Mouse (Mus musculus) ovary, adult 18-20 months (tissue): ENCODE measurements around the gene Elmo3.
"Not testable (repeated sequence)": the region's sequence is repeated elsewhere in the genome, so short reads cannot be mapped to it uniquely, and the experiment has no call there.

ENCODE experiments used
- DNase-seq: peaks from one replicate; pipeline ENCODE4 v3.0.0; 2022; ENCODE audit warnings: low spot score, mixed read lengths

Gene Elmo3

DNA sequence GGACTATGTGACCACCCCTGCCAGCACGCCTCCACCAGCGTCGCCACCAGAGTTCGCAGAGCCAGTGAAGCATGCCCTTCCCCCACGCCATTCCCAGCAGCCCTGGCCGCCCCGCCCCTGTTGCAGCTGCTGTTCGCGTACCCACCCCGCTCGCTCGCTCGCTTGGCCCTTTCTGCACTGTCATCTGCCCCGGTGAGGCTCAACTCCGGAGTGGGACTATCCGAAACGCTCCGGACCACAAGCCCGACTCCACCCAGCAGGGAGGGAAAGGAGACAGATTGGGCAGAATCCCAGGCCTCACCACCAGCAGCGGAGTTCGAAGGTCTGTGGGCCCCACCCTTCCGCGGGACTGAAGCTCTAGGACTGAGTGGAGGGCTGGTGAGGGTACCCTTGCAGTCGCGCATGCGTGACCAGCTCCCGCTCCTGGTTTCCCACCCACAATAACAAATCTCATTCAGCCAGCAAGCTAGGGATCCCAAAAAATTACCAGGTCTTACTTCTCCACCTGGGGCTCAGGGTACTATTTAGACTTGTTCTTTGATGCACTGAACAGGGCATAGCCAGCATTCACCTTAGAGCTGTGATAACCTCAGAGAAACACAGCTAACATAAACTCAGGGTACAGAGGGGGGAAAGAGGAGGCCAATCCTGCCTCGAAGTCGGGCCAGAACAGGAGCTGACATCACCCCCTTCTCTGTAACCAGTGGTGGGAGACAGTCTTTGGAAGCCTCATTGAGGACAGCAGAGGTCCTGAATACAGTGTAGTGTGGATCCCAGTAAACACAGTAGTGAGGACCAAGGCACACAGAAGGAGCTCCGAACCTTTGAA is 28.9 kb upstream of the Elmo3 start:
- DNase-seq, result no peak

GRCm38 (mm10) chr8:105278911-105279334 is 26.5 kb upstream of the Elmo3 start:
- peak; percentile 81 for DNase-seq

- no peak for DNase-seq
Observed at GRCm38 (mm10) chr8:105280567-105280966, 24.8 kb upstream of the Elmo3 start.

- DNase-seq, result no peak
Observed at GRCm38 (mm10) chr8:105281821-105282220, 23.6 kb upstream of the Elmo3 start.

DNA sequence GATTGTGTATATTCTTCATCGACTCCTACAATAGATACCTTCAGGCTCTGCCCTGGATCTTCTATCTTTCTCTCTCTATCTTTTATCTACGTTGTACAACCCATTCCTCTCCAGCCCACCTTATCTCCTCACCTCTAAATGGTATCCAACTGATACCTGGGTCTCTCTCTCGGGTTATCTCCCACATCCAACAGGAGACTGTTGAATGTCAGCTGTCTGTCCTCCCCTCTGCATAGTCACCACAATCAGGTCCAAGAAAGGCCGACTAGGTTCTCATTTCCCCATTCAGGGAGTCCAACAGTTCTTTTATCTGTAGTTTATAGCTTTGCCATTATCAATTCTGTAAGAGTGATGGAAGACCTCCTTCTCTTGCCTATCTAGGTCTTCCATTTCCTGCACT is 23.2 kb upstream of the Elmo3 start:
- no peak for DNase-seq

DNA sequence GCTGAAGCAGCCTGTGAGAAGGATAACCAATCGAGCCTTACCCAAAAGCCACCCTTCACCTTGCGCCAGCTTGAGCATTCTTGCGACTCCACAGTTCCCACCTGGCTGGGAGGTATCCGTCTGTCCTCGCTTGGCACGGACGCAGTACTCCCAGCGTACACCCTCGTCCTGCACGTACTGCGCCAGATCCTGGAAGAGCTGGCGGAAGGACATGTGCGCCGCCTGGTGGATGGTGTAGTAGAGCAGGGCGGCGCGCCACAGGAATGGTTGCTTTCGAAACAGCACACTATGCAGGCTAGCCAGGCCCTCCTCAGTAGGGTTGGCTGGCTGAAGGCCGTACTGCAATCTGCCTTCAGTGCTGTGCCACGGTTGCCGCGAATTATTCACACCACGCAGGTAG is 22.3 kb upstream of the Elmo3 start:
- no peak for DNase-seq

DNA sequence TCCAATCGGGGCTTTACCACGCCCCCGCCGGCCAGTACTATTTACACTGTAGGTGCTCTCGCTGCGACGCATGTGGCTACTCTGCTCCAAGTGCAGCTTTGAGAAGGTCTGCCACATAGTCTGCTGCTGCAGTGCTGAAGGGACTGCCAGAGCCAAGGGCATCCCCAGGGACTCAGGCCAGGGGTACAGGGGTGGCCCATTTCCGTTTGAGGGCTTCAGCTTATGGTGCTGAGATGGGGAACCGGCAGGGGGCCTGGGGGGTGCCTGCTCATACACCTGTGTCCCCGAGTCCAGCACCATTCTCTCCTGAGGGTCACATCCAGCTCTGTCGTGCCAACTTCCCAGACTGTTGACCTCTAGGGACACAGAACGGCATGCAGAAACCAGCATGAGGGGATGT is 19.9 kb upstream of the Elmo3 start:
- no peak for DNase-seq

- no peak for DNase-seq
Observed at GRCm38 (mm10) chr8:105286907-105287306, 18.5 kb upstream of the Elmo3 start.

DNA sequence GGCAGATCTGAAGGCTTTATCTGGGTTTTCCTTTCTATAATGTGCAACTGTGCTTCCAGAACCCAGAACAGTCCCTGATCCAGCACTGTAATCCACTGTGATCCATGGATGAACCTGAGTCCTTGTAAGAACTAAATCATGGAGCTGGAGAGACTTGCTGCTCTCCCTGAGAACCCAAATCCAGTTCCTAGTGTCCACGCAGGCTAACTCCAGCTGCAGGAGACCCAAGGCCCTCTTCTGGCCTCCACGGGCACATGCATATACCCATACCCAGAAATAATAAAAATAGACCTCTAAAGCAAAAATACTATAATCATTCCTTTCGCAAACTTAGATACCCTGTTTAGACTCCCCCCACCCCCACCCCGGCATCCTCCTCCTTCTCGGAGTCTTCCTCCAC is 17.2 kb upstream of the Elmo3 start:
- no peak for DNase-seq

- peak; percentile 80 for DNase-seq
Observed at GRCm38 (mm10) chr8:105288958-105289732, 16.3 kb upstream of the Elmo3 start.

GRCm38 (mm10) chr8:105289805-105290460 is 15.5 kb upstream of the Elmo3 start, which contains the start of gene 4931428F04Rik:
TSS of gene 4931428F04Rik (minus strand) at chr8:105289864.
- no peak for DNase-seq

DNA sequence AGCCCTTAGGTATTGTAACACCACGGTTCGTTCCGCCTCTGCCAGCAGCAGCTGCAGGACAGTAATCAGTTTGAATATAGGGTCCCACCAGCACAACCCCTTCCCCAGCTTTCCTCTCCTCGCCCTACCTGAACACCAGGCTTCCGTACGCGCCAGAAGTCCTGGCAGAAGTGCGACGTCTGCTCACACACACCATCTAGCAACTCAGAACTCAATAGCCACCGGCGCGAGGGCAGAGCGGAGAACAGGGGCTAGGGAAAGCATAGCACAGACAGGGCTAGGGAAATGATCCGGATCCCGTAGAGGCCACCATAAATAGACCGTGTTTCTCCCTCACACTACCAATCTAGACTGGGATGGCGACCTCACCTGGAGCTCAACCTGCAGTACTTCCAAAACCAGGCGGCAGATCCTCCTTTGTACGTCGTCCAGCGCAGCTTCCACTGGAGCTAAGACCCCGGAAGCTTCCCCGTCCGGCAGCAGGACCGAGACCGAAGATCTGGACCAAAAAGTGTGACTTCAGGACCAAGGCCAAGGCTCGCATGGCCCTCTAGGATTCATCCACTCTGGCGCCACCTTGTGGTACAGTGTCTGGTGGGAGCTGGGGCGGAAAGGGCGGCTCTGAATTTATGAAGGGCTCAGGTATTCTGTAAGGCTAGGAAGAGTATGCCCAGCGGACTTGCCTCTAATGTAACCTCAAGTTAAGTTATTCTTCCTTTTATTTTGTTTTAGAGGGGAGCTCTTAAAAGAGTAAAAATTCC is 14.7 kb upstream of the Elmo3 start:
- DNase-seq, result peak; percentile 65

DNA sequence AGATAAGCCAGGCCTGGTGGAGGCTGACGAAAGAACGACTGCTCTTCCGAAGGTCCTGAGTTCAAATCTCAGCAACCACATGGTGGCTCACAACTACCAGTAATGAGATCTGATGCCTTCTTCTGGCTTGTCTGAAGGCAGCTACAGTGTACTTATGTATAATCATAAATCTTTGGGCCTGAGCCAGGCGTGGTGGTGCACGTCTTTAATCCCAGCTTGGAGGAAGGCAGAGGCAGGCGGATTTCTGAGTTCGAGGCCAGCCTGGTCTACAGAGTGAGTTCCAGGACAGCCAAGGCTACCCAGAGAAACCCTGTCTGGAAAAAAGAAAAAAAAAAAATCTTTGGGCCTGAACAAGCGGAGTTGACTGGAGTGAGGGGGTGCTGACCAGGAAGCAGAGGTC is 14.0 kb upstream of the Elmo3 start:
- not testable (repeated sequence) for DNase-seq

DNA sequence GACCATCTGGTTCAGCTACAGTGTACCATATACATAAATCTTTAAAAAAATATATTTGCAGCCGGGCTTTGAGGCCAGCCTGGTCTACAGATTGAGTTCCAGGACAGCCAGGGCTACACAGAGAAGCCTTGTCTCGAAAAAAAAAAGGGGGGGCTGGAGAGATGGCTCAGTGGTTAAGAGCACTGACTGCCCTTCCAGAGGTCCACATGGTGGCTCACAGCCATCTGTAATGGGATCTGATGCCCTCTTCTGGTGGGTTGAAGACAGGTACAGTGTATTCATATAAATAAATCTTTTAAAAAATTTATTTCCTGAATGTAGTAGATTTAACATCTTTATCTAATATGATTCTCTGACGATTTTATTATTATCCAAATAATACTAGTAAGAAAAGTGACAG is 13.6 kb upstream of the Elmo3 start:
- not testable (repeated sequence) for DNase-seq

GRCm38 (mm10) chr8:105292471-105292870 is 12.9 kb upstream of the Elmo3 start:
- DNase-seq, result no peak

- no peak for DNase-seq
Observed at GRCm38 (mm10) chr8:105293405-105293804, 12.0 kb upstream of the Elmo3 start.

DNA sequence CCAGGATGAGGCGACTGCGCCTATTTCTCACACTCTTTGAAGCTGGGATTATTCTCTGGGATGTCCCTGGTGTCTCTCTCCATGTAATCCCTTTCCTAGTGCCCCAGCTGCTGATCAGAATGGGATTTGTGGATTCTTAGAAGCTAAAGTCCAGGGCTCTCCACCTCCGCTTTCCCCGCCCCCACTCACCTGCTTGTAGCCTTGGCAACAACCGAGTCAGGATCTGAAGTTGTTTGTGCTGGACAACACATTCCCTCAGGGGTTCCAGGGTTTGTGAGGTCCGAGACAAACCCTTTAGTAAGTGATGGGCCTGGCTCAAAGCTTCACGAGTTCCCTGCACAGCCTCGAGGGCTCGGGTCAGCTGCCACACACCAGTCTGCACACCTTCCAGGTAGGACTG is 10.6 kb upstream of the Elmo3 start:
- DNase-seq, result no peak

DNA sequence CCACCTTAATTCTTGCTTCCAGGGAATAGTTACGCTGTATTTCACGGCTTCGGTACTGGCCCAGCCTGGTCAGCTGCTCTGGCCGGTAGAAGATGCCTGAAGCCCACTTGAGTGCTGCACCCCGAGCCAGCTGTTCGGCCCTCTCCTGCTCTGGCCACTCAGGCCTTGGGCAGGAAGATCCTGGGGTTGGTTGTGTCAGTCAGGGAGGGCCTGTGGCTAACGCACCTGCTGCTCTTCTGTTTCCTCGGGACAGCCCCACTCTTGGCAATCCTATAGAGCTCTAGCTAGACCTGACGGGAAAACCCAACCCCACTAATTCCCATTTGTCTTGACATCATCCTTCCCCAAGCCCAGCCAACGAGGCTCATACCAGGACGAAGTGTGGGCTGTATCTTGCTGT is 10.1 kb upstream of the Elmo3 start:
- no peak for DNase-seq

DNA sequence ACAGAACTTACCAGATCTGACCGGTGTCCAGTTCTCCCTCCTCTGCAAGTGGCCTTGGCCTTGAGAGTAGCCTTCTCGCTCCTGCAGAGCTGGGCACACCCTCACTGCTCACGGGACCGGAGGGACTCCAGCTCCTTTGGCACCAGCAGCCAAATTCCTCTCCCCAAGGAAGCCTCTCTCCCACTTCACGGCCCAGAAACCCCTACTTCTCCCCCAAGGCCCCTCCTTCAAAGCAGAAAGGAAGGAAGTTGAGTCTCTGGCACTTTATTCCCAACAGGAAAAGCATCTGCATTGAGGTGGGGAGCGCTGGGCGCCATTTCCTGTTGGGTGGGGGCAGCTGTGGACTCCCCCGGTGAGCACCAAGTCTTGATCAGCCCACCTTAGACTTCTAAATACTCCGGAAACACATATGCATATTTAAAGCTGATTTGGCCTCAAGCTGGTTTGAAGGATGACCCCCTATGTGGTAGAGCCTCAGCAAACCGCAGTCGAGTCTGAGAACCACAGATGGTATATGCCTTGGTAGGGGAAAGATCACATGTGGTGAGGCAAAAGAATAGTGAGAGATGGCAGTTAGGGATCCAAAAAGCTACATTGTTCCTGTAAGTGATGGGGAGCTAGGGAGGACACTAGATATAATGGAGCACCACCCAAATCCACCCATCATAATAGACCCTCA is 9.4 kb upstream of the Elmo3 start, which contains the start of gene Exoc3l:
TSS of gene Exoc3l (minus strand) at position 207 of the 679 bp plus-strand sequence.
- peak; percentile 77 for DNase-seq

- DNase-seq, result peak; percentile 86
Observed at GRCm38 (mm10) chr8:105297511-105298192, 7.7 kb upstream of the Elmo3 start, which contains the start of gene E2f4. TSS of gene E2f4 (plus strand) at chr8:105297663.
